Mouse (Mus musculus) adrenal gland, adult 8-10 months (tissue): ENCODE data around the gene Sesn1. TPM values are rescaled to one million over a fixed set of nuclear protein-coding genes. Genes with fewer than 3 reads are reported as not detected.
"Not testable (repeated sequence)": the region's sequence is repeated elsewhere in the genome, so short reads cannot be mapped to it uniquely, and the experiment has no call there.

Experiments used
- DNase-seq: peaks from one replicate; pipeline ENCODE4 v3.0.0; 2022
- total RNA-seq, 4 experiments: library from RNA; stranded (reverse); gene quantifications; 2 replicates each; pipeline ENCODE4 v1.2.4; 2022

Gene Sesn1
- total RNA-seq, 4 experiments from 2014 or later: 20.5 to 31.3 (median 29.4) TPM

DNA sequence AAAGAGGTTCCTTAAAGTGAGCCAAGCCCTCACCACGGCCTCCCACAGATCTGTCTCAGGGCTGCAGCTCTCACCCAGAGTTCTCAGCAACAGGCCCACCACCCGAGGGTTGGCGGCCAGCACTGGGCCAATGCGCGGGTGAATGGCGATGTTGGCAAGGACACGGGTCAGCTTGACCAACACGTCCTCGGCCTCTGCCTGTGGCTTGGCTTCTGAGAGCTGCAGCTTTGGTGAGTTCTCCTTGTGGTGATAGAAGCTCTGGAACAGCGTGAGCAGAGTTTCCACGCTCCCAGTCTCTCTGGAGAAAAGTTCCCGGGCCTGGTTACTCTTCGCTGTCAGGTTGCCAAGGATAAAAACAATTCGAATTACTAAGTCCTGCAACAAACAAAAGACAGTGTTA is 117.0 kb downstream of the Sesn1 start:
- DNase-seq: no peak

DNA sequence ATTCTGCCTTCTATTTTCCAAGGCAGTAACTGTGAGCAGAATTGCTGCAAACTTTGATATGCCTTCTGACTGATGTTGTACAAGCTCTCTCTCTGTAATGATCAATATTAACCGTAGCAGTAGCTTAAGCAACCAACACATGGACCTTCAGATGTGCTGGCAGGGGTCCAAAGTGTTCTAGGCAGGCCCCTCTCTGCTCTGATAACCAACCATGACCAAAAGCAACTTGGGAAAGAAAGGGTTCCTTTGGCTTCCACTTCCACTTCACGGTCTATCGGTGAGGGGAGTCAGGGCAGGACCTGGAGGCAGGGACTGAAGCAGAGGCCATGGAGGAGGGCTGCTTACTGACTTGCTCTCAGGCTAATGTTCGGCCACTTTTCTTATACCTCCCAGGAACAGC is 121.2 kb downstream of the Sesn1 start:
- DNase-seq: no peak

DNA sequence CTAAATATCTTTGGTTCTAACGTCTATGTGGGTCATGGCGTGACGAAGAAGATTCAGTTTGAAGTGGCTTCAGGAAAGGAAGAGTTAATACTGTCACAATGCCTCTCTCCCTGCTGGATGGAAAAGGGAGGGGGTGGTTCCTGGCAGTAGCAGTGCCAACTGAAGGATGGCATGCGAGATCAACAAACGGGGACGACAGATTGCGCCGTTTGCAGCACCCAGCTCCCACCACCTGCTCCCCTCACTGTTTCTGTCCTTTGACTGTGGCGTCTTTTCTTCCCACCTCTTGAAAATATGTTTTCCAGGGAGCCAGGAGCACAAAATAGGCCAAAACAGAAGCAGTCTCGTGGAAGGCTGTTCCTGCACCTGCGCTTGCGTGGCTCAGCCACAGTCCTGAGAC is 122.2 kb downstream of the Sesn1 start:
- no peak for DNase-seq

DNA sequence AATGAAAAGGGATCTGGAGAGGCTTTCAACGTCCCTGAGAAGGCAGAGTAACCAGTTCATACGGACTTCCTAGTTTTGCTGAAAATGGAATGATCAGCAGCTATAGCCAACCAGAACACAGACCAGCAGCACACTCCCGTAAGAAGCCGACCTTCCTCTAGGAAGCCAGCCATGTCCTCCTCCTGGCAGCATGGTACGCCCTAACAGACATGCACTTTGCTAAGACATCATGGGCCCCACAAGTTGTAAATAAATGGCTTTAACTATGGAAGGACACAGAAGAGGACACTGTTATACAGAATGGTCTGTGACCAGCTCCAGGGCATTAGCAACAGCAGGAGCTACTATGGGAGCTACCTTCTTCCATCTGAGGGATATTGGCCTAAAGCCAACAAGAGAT is 123.2 kb downstream of the Sesn1 start:
- no peak for DNase-seq

DNA sequence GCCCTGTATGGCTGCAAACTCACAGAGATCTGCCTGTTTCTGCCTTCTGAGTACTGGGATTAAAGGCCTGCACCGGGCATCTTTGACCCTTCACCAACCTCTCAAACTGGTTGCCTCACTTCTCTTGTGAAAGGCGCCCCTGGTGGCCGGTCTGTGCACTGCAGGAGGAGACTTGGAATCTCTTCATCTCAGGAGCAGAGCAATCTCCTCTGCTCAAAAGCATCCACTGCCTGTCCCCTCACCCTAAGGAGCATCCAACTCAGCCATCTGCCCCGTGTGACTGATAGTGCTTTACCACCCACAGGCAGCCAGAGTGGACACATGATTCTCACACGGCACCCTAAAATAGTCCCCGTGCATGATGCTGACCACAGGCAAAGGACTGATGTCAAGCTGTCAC is 123.8 kb downstream of the Sesn1 start:
- no peak for DNase-seq

DNA sequence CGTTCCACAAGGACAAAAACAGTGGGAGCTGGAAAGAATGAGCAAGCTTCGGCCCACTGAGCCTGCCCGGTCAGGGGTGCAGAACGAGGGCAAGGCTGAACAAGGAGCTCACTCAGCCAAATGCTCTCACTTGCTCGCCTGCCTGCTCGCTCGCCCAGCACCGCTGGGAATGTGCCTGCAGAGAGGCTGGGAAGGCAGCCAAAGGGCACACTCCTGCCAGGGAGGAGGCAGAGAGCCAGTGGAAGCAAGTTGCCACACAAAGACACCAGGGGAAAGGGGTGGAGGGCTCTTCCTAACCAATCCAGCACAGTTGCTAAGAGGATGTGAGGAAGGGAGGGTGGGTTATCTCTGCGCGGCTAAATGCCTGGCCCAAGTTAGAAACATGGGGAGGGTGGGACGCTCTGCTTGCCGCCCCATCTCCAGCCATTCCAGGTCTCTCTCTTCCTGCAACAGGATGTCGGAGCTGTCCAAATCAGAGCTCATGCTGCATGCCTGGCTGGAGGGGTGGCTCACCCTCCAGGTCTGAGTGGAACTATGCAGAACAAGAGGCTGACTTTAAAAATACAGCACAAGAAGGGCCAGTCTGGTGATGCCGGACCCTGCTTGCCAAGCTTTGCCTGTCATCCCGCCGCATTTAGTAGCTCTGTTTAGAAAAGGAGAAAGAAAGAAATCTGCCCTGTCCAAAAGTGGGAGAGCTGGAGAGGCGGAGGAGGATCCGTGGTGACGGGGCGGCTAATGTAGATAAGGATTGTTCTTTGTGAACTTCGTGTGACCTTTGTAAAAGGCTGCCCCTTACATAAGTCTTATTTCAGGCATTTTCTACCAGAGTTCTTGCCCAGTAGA is 125.1 kb downstream of the Sesn1 start:
- peak; percentile 89 for DNase-seq

DNA sequence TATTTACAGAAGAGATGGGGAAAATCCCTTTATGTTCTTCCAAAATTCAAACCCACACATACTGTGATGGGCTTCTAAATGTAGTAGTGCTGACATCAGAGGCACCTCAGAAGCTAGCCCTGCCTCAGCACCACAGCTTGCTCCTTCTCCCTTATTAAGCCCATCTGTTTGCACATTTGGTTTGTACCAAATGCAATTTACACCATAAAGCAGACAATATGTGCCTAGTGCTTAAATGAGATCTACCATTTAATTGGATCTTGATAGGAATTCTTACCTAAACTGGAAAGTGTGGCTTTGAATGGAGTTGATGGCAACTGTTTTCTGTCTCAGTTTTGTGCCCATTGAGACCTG is 125.7 kb downstream of the Sesn1 start:
- DNase-seq: no peak

DNA sequence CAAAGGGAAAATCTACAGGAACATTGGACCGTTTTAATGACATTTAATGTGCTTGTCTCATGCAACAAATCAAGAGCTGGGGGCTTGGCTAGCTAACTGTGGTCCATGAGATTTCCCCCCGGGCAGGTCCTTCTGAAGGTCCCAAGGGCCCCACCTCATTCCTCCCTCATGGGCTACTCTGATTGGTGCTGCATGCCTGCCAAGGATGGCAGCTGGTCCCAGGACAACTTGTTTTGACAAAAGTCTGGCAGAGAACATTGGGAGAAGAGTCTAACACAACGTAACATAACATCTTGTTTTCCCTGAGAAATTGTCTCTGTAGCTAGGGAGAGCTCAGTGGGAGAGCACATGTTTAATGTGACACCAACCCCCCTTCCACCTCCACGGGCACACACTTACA is 126.4 kb downstream of the Sesn1 start:
- DNase-seq: no peak

DNA sequence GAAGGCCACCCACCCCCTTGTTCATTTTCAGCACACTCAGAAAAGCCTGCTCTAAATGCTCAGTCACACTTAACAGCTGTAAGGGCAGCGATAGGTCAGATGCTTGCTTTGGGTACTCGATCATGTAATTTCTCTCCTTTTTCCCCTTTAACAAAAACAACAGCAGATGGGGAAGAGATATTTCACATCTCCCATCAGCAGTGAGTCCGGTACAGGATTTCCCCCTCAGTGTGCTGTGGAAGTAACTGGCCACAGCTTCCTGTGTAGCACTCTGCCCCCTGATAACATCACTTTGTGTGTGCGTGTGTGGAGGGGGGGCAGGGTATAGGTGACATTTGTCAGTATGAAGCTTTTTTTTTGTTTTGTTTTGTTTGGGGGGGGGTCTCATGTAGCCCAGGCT is 127.4 kb downstream of the Sesn1 start:
- DNase-seq: no peak

DNA sequence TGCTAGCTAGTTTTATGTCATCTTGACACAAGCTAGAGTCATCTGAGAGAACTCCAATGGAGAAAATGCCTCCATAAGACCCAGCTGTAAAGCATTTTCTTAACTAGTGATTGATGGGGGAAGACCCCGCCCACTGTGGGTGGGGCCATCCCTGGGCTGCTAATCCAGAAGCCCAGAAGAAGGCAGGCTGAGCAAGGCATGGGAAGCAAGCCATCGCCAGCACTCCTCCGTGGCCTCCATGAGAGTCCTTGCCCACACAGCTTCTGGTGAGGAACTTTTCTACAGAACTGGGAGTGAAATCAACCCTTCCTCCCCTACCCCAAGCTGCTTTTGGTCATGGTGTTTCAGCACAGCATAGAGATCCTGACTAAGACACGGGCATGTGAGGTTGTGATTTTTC is 129.4 kb downstream of the Sesn1 start:
- DNase-seq: no peak

DNA sequence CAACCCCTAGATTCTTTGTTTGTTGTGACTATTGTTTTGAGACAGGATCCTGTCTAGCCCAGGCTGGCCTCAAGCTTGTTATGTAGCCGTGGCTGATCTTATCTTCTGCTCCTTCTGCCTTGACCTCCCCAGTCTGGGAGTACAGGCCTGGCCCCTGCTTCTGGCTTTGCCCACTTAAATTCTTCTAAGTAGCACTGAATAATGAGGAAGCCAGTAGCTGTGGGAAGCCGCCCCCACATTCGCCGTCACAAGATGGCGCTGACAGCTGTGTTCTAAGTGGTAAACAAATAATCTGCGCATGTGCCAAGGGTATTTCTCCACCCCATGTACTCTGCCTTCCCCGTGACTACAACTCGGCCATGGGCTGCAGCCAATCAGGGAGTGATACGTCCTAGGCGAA is 142.6 kb downstream of the Sesn1 start:
- DNase-seq: not testable (repeated sequence)

DNA sequence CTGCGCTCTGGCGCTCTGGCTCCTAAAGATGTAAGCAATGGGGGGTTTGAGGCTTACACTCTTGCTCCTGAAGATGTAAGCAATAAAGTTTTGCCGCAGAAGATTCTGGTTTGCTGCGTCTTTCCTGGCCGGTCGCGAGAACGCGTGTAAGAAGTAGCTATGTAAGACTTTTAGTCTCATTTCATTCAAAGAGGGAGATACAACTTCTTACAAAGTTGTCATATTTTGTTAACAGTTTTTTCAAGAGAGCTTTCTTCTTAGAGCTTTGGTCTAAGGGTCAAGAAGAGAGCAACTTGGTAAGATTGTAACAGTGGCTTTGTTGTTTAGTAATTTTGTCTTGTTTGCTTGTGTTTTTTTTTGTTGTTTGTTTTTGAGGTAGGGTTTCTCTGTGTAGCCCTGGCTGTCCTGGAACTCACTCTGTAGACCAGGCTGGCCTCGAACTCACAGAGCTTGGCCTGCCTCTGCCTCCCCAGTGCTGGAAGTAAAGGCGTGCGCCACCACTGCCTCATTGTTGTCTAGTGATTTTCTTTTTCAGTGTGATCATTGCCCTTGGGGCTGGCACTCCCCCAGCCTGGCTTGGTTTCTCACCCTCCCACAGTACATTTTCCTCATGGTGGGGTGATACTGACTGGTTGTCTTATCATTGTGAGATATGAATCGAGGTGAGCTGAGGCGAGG is 143.3 kb downstream of the Sesn1 start:
- DNase-seq: no peak

DNA sequence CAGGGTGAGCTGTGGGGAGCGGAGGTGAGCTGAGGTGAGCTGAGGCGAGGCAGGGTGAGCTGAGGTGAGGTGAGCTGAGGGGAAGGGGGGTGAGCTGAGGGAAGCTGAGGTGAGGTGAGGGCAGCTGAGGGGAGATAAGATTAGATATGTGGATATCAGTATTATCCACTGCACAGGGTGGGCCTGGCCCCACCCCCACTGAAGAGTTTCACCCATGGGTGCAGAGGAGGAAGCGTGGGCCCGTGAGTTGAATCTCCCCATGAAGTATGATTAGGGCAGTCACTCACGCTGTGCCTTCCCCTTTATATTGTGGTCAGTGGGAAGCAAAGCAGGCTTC is 143.8 kb downstream of the Sesn1 start:
- no peak for DNase-seq

DNA sequence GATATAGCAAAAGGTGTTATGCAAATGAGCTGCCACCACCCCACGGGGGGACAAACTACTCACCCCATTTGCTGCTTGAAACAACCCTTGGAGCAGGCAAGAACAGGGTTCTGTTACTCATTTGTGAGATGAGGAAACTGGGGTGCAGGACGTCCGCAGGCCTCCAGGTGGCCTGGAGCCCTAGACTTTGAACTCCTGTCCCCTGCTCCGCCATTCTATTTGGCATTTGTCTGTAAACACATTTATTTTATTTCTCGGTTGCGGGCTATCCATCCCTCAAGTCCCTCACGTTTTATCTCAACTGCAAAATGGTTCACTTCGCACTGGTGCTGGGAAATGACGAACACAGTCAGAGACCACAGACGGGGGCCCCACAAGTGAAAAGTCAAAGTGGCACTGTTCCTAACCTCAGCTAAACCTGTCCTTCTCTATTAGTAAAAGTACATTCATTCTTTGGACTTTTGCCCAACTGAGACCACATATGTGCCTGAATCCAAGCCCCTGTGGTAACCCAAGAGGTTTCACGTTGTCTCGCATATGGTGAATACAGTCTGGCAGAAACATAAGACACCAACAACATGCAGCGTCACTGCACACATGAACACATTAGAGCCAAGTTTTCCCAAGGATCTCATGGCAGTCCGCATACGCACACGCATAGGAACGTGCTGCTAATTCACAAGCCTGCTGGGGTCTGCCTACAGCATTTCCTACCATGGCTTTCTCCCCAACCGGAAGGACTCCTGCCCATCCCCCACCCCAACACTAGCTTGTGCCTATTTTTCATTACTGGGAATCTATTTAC is 147.9 kb downstream of the Sesn1 start:
- no peak for DNase-seq

Other genes with a start within 250 kb of the Sesn1 start
- gene Ccdc162, start 93.3 kb upstream of the Sesn1 start, total RNA-seq: 1 to 10 TPM in 1 of 4 experiments, under 1 TPM in 3; 0.35 to 1.4 (median 0.58) TPM
- 10 to 100 TPM in 2 of 4 experiments, 1 to 10 TPM in 2; 5.8 to 14.5 (median 9.5) TPM for gene Cep57l1, start 64 bp upstream of the Sesn1 start, total RNA-seq
- gene Armc2, start 208.5 kb downstream of the Sesn1 start, total RNA-seq: 1 to 10 TPM in 3 of 4 experiments, under 1 TPM in 1; 0.98 to 4.1 (median 2.8) TPM